Mouse (Mus musculus) erythroblast, adult 5-6 weeks (primary cell): Measurements from ENCODE around the gene Ankrd50. TPM values are rescaled to one million over a fixed set of nuclear protein-coding genes. Genes with fewer than 3 reads are reported as not detected.

Source experiments
- ATAC-seq: replicated peaks from 2 replicates; pipeline ENCODE4 v1.8.0; 2016; ENCODE audit warnings: moderate number of reproducible peaks, mild to moderate bottlenecking, moderate TSS enrichment, inconsistent platforms; ENCODE audit not compliant: poor library complexity, low FRiP score, severe bottlenecking
- total RNA-seq, 2 experiments: library from RNA; stranded (forward) in 1 of 2; stranded (reverse) in 1 of 2; fragments of 150-400 nt in 1 of 2; fragments of 200-764, 138-1000 nt in 1 of 2; gene quantifications; 2 replicates each; pipeline versions ENCODE4 v1.2.3 to v1.2.4; 2015 to 2017; ENCODE audit warnings: low replicate concordance in 2 of 2

Gene Ankrd50
- total RNA-seq, 2 experiments from 2014 or later = 0.51 to 1.7 TPM

DNA sequence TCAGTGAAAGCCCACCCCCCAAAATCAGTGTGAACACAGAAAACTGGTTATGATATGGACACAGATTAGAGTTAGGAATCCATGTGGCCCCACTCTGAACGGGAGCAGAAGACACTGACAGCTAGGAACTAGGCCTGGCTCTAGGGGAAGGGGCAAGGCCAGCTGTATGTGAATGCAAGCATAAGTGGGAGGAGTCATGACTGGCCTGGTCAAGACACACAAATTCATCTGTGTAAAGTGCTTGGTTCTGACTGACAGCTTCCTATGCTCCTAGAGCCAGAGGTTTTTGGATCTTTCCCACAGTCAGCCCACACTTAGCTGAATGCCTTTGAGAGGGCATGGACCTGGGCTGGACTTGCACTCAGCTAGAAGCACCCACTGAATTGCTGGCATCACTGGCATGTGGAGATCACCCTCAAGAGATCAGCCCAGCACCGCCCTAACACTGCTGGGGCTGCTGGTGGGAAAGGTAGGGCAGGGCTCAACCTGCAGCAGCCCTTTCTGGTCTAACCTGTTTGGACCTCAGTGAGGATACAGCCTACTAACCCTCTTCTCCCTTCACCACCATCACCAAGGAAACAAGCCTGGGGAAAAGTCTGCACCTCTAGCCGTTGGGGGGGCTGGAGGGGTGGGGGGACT lies 69.2 kb downstream of the Ankrd50 start:
- ATAC-seq = no peak
